Mouse (Mus musculus) cerebellum, adult 2 months (tissue): ENCODE data around the gene Ccpg1os.

ENCODE experiments used
- CTCF ChIP-seq: fragments of 200-500 bp; IDR thresholded peaks from 2 replicates; pipeline ENCODE4 v1.5.1; 2011; ENCODE audit warnings: low read depth, mild to moderate bottlenecking, control low read depth, low read length, moderate library complexity, borderline replicate concordance; ENCODE audit not compliant: insufficient read depth
- POLR2A ChIP-seq: fragments of 200-500 bp; IDR thresholded peaks from 2 replicates; pipeline ENCODE4 v1.6.1; 2011; ENCODE audit warnings: low read length, control low read depth, borderline replicate concordance; ENCODE audit not compliant: insufficient read depth

DNA sequence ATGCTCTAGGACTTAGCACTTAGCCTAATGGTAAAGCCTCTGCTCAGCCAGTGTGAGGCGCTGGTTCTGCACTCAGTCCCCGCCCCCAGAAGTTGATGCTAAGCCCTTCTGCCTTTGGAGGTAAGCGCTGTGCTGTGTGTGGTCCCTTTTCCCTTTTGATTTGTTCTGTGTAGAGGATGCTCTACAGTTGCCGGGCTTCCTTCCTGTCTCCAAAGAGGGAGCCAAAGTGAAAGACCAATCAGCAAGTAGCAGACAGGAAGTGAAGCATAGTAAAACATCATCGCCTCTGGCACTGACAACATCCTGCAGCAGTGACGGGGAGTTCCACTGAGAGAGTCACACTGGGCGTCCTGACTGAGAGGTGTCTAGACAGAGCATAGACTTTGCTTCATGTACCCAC lies 15.3 kb downstream of the Ccpg1os start:
- TF ChIP-seq CTCF: no peak
- TF ChIP-seq POLR2A: no peak
